Mouse (Mus musculus): Measurements from ENCODE around the gene Lamtor2. TPM values are rescaled to one million over a fixed set of nuclear protein-coding genes. Genes with fewer than 3 reads are reported as not detected.

The Lamtor2 gene
- total and polyA plus RNA-seq, 2 experiments, result 125 to 201 TPM

DNA sequence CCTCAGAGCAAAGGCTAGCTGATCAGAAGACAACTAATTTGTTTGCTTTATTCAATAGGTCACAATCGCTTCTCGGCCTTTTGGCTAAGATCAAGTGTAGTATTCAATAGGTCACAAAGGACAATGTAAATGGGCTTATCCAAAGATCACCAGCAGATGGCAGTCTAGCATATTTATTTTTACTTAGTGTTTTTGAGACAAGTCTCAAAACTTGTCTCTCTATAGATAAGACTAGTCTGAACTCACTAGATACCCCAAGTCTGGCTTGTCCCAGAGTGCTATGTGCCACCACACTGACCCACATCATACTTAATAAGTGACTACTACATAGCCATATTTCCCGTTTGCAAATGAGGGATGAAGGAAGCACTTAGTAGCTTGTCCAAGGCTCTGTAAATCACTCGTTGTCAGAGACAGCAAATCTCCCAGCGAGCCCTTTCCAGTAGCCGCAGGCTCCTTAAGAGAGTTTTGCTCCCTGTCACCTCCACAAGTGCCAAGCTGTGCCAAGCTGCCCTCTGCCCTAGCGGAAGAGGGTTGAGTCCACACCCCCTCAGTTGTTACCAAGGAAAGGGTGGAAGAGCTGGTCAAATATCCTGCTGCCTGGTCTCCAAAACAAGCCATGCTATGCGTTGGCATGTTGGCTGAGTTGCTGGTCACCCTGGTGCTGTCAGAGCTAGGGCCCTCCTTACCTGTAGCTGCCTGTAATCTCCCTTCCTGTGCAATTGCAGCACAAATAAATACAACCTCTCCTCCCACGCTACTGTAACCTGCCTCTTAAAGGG lies 39.3 kb upstream of the Lamtor2 start:
- peak overlapping the region; percentile 49 for H3K4me3 ChIP-seq (ENCODE audit: insufficient read depth, low read depth, low read length)
- peak overlapping the region; percentile 67 for H3K27ac ChIP-seq (replicated peaks; ENCODE audit: insufficient read depth, low read depth, low read length)
- 4% methylated on average over 9 of the region's 9 CpGs for WGBS
- H3K4me1 ChIP-seq (ENCODE audit: control insufficient read depth, insufficient read depth, low read length), result peaks cover 12% of the 10 kb centered on the region
- H3K27me3 ChIP-seq (ENCODE audit: control insufficient read depth, insufficient read depth, low read length), result no peaks in the 10 kb centered on the region
- TF ChIP-seq POLR2A (IDR thresholded peaks at IDR 0.05; ENCODE audit: extremely low read depth, insufficient read depth, low read length) (no peak), CTCF (IDR thresholded peaks at IDR 0.05; ENCODE audit: low read depth, low read length) (peak; percentile 53)
- H3K36me3 ChIP-seq (ENCODE audit: control insufficient read depth, insufficient read depth, low read length), result peaks cover 9% of the 10 kb centered on the region
- H3K9ac ChIP-seq (ENCODE audit: low read depth, low read length), result peak overlapping the region; percentile 54
- DNase-seq (ENCODE audit: extremely low read depth, low read depth, low spot score), result peak; percentile 82
- no peaks in the 10 kb centered on the region for H3K79me2 ChIP-seq (ENCODE audit: control insufficient read depth, insufficient read depth, low read length)

GRCm38 (mm10) chr3:88591044-88591443 lies 38.2 kb upstream of the Lamtor2 start:
- Histone ChIP-seq H3K4me3 (ENCODE audit: insufficient read depth, low read depth, low read length) (no peak overlapping the region), H3K36me3 (ENCODE audit: control insufficient read depth, insufficient read depth, low read length) (peaks cover 19% of the 10 kb centered on the region), H3K27ac (replicated peaks; ENCODE audit: insufficient read depth, low read depth, low read length) (no peak overlapping the region), H3K4me1 (ENCODE audit: control insufficient read depth, insufficient read depth, low read length) (peaks cover 12% of the 10 kb centered on the region), H3K27me3 (ENCODE audit: control insufficient read depth, insufficient read depth, low read length) (no peaks in the 10 kb centered on the region), H3K79me2 (ENCODE audit: control insufficient read depth, insufficient read depth, low read length) (no peaks in the 10 kb centered on the region), H3K9ac (ENCODE audit: low read depth, low read length) (no peak overlapping the region)
- peak; percentile 60 for DNase-seq (ENCODE audit: extremely low read depth, low read depth, low spot score)
- no peak for TF ChIP-seq CTCF (IDR thresholded peaks at IDR 0.05; ENCODE audit: low read depth, low read length)
- TF ChIP-seq POLR2A (IDR thresholded peaks at IDR 0.05; ENCODE audit: extremely low read depth, insufficient read depth, low read length), result no peak
- 28% methylated on average over 3 of the region's 3 CpGs for WGBS

- Histone ChIP-seq H3K79me2 (ENCODE audit: control insufficient read depth, insufficient read depth, low read length) (no peaks in the 10 kb centered on the region), H3K27me3 (ENCODE audit: control insufficient read depth, insufficient read depth, low read length) (no peaks in the 10 kb centered on the region), H3K4me3 (ENCODE audit: insufficient read depth, low read depth, low read length) (no peak overlapping the region), H3K27ac (replicated peaks; ENCODE audit: insufficient read depth, low read depth, low read length) (no peak overlapping the region), H3K36me3 (ENCODE audit: control insufficient read depth, insufficient read depth, low read length) (peaks cover 22% of the 10 kb centered on the region), H3K4me1 (ENCODE audit: control insufficient read depth, insufficient read depth, low read length) (peaks cover 12% of the 10 kb centered on the region), H3K9ac (ENCODE audit: low read depth, low read length) (no peak overlapping the region)
- WGBS, result 67% methylated on average over 5 of the region's 5 CpGs
- TF ChIP-seq POLR2A (IDR thresholded peaks at IDR 0.05; ENCODE audit: extremely low read depth, insufficient read depth, low read length) (no peak), CTCF (IDR thresholded peaks at IDR 0.05; ENCODE audit: low read depth, low read length) (no peak)
- DNase-seq (ENCODE audit: extremely low read depth, low read depth, low spot score), result no peak
Observed at GRCm38 (mm10) chr3:88590246-88590645, 37.4 kb upstream of the Lamtor2 start.

DNA sequence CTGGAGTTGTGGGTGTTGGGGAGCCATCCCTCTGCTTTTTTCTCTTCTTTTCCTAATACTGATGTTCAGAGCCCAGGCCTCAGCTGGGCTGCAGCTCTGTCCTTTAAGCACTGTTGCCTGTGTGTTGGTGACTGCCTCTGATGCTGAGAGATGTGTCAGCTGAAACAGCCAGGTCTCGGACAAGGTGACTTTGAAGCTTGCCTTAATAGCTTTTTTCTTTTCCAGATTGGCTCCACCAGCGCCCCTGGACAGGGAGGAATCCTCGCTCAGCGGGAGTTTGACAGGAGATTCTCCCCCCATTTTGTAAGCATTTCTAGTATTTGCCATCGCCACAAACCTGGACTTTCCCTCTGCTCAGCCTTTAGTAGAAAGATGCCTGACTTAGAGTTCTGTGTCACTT lies 33.8 kb upstream of the Lamtor2 start:
- no peak overlapping the region for H3K27ac ChIP-seq (replicated peaks; ENCODE audit: insufficient read depth, low read depth, low read length)
- no peak for DNase-seq (ENCODE audit: extremely low read depth, low read depth, low spot score)
- H3K9ac ChIP-seq (ENCODE audit: low read depth, low read length), result no peak overlapping the region
- peaks cover 5% of the 10 kb centered on the region for H3K4me1 ChIP-seq (ENCODE audit: control insufficient read depth, insufficient read depth, low read length)
- TF ChIP-seq POLR2A (IDR thresholded peaks at IDR 0.05; ENCODE audit: extremely low read depth, insufficient read depth, low read length) (no peak), CTCF (IDR thresholded peaks at IDR 0.05; ENCODE audit: low read depth, low read length) (no peak)
- no peaks in the 10 kb centered on the region for H3K27me3 ChIP-seq (ENCODE audit: control insufficient read depth, insufficient read depth, low read length)
- H3K4me3 ChIP-seq (ENCODE audit: insufficient read depth, low read depth, low read length), result no peak overlapping the region
- peaks cover 33% of the 10 kb centered on the region for H3K36me3 ChIP-seq (ENCODE audit: control insufficient read depth, insufficient read depth, low read length)
- no peaks in the 10 kb centered on the region for H3K79me2 ChIP-seq (ENCODE audit: control insufficient read depth, insufficient read depth, low read length)
- 96% methylated on average over 5 of the region's 5 CpGs for WGBS

- Histone ChIP-seq H3K4me3 (ENCODE audit: insufficient read depth, low read depth, low read length) (no peak overlapping the region), H3K27ac (replicated peaks; ENCODE audit: insufficient read depth, low read depth, low read length) (no peak overlapping the region), H3K4me1 (ENCODE audit: control insufficient read depth, insufficient read depth, low read length) (peaks cover under 1% of the 10 kb centered on the region; the same call in 1 of the 2 replicates), H3K27me3 (ENCODE audit: control insufficient read depth, insufficient read depth, low read length) (no peaks in the 10 kb centered on the region), H3K36me3 (ENCODE audit: control insufficient read depth, insufficient read depth, low read length) (peaks cover 36% of the 10 kb centered on the region), H3K79me2 (ENCODE audit: control insufficient read depth, insufficient read depth, low read length) (no peaks in the 10 kb centered on the region), H3K9ac (ENCODE audit: low read depth, low read length) (no peak overlapping the region)
- DNase-seq (ENCODE audit: extremely low read depth, low read depth, low spot score), result no peak
- 91% methylated on average over 6 of the region's 6 CpGs for WGBS
- no peak for TF ChIP-seq CTCF (IDR thresholded peaks at IDR 0.05; ENCODE audit: low read depth, low read length)
- no peak for TF ChIP-seq POLR2A (IDR thresholded peaks at IDR 0.05; ENCODE audit: extremely low read depth, insufficient read depth, low read length)
Observed at GRCm38 (mm10) chr3:88585769-88586168, 32.9 kb upstream of the Lamtor2 start.

Data from liver, adult 2 months (tissue).